31 mouse cellular contexts compared by ENCODE assay signal in the genomic region with DNA sequence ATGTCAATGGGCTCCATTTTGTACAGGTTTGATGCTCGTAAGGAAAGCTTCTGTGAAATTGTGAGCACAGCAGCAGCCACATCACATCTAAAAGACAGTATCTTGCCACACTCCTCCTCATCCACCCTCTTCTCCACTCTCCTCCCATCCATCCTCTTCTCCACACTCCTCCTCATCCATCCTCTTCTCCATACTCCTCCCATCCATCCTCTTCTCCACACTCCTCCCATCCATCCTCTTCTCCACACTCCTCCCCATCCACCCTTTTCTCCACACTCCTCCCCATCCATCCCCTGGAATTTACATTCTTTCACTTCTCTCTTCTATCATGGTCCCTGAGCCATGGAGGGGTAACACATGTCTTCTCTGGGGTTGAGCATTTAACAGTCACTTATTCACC.
"Had no signal": no experiment of that assay in that cellular context is flagged by ENCODE, and none has a peak within 500 bp of the region (broad histone marks: within the 10 kb centered on the region; RNA-seq: fewer than 3 reads in every experiment).

No protein-coding gene starts in this region.

- H3K4me1 ChIP-seq: limb, embryonic 12.5 days; limb, embryonic 13.5 days; limb, embryonic 15.5 days; liver, embryonic 12.5 days; liver, embryonic 13.5 days; liver, embryonic 15.5 days; lung, embryonic 15.5 days; midbrain, embryonic 10.5 days; midbrain, embryonic 12.5 days; midbrain, embryonic 13.5 days; midbrain, embryonic 15.5 days; neural tube, embryonic 12.5 days had no signal

- H3K27ac ChIP-seq: left cerebral cortex, adult 2 months; limb, embryonic 12.5 days; limb, embryonic 13.5 days; limb, embryonic 15.5 days; liver, embryonic 12.5 days; liver, embryonic 13.5 days; liver, embryonic 14.5 days; liver, embryonic 15.5 days; lung, embryonic 15.5 days; macrophage; midbrain, embryonic 10.5 days; midbrain, embryonic 12.5 days; midbrain, embryonic 13.5 days; midbrain, embryonic 15.5 days; neural tube, embryonic 12.5 days had no signal

- H3K9me3 ChIP-seq: limb, embryonic 12.5 days; limb, embryonic 13.5 days; limb, embryonic 15.5 days; liver, embryonic 12.5 days; liver, embryonic 13.5 days; liver, embryonic 15.5 days; lung, embryonic 15.5 days; midbrain, embryonic 10.5 days; midbrain, embryonic 12.5 days; midbrain, embryonic 13.5 days; midbrain, embryonic 15.5 days; neural tube, embryonic 12.5 days had no signal

- ATAC-seq: liver, embryonic 12.5 days; liver, postnatal 0 days; lung, postnatal 0 days; midbrain, embryonic 13.5 days; midbrain, embryonic 15.5 days; midbrain, embryonic 16.5 days had no signal

- H3K36me3 ChIP-seq: limb, embryonic 12.5 days; limb, embryonic 13.5 days; limb, embryonic 15.5 days; liver, embryonic 12.5 days; liver, embryonic 13.5 days; liver, embryonic 15.5 days; lung, embryonic 15.5 days; midbrain, embryonic 10.5 days; midbrain, embryonic 12.5 days; midbrain, embryonic 13.5 days; midbrain, embryonic 15.5 days; neural tube, embryonic 12.5 days had no signal

- H3K9ac ChIP-seq: limb, embryonic 12.5 days; limb, embryonic 13.5 days; limb, embryonic 15.5 days; liver, embryonic 12.5 days; liver, embryonic 13.5 days; liver, embryonic 14.5 days; liver, embryonic 15.5 days; liver, postnatal 0 days; lung, embryonic 14.5 days; lung, embryonic 15.5 days; midbrain, embryonic 12.5 days; midbrain, embryonic 13.5 days; midbrain, embryonic 15.5 days; neural tube, embryonic 12.5 days had no signal

- H3K4me2 ChIP-seq: limb, embryonic 12.5 days; limb, embryonic 13.5 days; limb, embryonic 15.5 days; liver, embryonic 11.5 days; liver, embryonic 12.5 days; liver, embryonic 13.5 days; liver, embryonic 15.5 days; lung, embryonic 14.5 days; lung, embryonic 15.5 days; midbrain, embryonic 11.5 days; midbrain, embryonic 12.5 days; midbrain, embryonic 13.5 days; midbrain, embryonic 15.5 days; neural tube, embryonic 12.5 days had no signal

- H3K27me3 ChIP-seq: limb, embryonic 12.5 days; limb, embryonic 13.5 days; limb, embryonic 15.5 days; liver, embryonic 12.5 days; liver, embryonic 13.5 days; liver, embryonic 15.5 days; lung, embryonic 15.5 days; midbrain, embryonic 12.5 days; midbrain, embryonic 13.5 days; midbrain, embryonic 15.5 days; neural tube, embryonic 12.5 days had no signal

- DNase-seq: left cerebral cortex, postnatal 4 days; liver; liver, embryonic 13.5 days; liver, postnatal 0 days; lung, adult 18-20 months; lung, adult 2 months; lung, embryonic 14.5 days; lung, postnatal 10 days; lung, postnatal 14 days; lung, postnatal 36 days; lung, postnatal 4 days; midbrain, embryonic 14.5 days had no signal

- H3K4me3 ChIP-seq: left cerebral cortex, adult 2 months; limb, embryonic 12.5 days; limb, embryonic 13.5 days; limb, embryonic 15.5 days; liver, embryonic 12.5 days; liver, embryonic 13.5 days; liver, embryonic 15.5 days; lung, embryonic 15.5 days; midbrain, embryonic 10.5 days; midbrain, embryonic 12.5 days; midbrain, embryonic 13.5 days; midbrain, embryonic 15.5 days; myocyte; neural tube, embryonic 12.5 days had no signal
